ENCODE assay signal across 8 mouse cellular contexts in the genomic region with DNA sequence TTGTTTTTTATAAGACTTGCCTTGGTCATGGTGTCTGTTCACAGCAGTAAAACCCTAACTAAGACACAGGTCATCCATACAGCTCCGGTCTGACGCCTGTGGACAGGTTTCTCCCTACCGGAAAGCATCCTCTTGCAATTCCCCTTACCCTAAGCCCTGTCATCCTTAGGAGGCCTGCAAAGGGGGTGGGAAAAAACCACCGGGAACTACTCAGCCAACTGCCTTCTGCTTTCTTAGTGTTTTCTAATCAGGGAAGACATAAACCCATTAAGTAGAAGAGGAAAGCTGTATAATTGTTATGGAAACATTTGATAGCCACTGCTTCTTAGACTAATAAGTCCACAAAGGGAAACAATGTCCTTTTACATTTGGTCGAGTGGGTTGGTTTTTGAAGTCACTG. TPM values are rescaled to one million over a fixed set of nuclear protein-coding genes. Genes with fewer than 3 reads are reported as not detected.
DNase-seq lines count a peak whose midpoint lies in the region; ATAC-seq and TF ChIP-seq lines count a peak whose summit lies in the region.

No protein-coding gene starts in this region.

- peak overlapping the region; percentile 95 for H3K4me3 ChIP-seq in gastrocnemius, adult 2 months
- peak overlapping the region; percentile 57; the same call in 1 of the 2 replicates for H3K4me3 ChIP-seq in ES-Bruce4 (ENCODE audit: low read depth, low read length)
- H3K4me3 ChIP-seq in forebrain, postnatal 0 days (ENCODE audit: low read depth, low read length) = peak overlapping the region; percentile 55
- peak overlapping the region; percentile 88 for H3K4me3 ChIP-seq in liver, embryonic 15.5 days (replicated peaks)

- H3K9me3 ChIP-seq in ES-Bruce4 (replicated peaks; ENCODE audit: control insufficient read depth, insufficient read depth, low read length, poor library complexity, severe bottlenecking) = no peaks in the 10 kb centered on the region
- H3K9me3 ChIP-seq in forebrain, postnatal 0 days (ENCODE audit: low read length) = no peaks in the 10 kb centered on the region
- H3K9me3 ChIP-seq in liver, embryonic 15.5 days (replicated peaks) = no peaks in the 10 kb centered on the region

- H3K27me3 ChIP-seq in ES-Bruce4 (ENCODE audit: control insufficient read depth, insufficient read depth, low read length, poor library complexity, severe bottlenecking) = no peaks in the 10 kb centered on the region
- no peaks in the 10 kb centered on the region for H3K27me3 ChIP-seq in forebrain, postnatal 0 days (ENCODE audit: insufficient read depth, low read length)
- H3K27me3 ChIP-seq in liver, embryonic 15.5 days = no peaks in the 10 kb centered on the region

- TF ChIP-seq POLR2A in ES-Bruce4 (IDR thresholded peaks at IDR 0.05; ENCODE audit: insufficient read depth, low read length) = no peak

- no peak for ATAC-seq in forebrain, postnatal 0 days
- ATAC-seq in liver, embryonic 15.5 days (ENCODE audit: insufficient read depth) = no peak

- peak overlapping the region; percentile 96 for H3K27ac ChIP-seq in gastrocnemius, adult 2 months
- H3K27ac ChIP-seq in ES-Bruce4 (ENCODE audit: insufficient read depth, low read length) = peak overlapping the region; percentile 35; the same call in 1 of the 2 replicates
- no peak overlapping the region for H3K27ac ChIP-seq in forebrain, postnatal 0 days (ENCODE audit: low read depth, low read length)
- no peak overlapping the region for H3K27ac ChIP-seq in liver, embryonic 15.5 days (replicated peaks)

- intact Hi-C loops in gastrocnemius, adult 2 months (cut with DNase I) = loop anchor here (1.0 kb wide), 1 partner anchor 15 kb away; no protein-coding TSS in a partner anchor

- TF ChIP-seq CTCF in gastrocnemius, adult 2 months (IDR thresholded peaks at IDR 0.05) = no peak
- TF ChIP-seq CTCF in ES-Bruce4 (IDR thresholded peaks at IDR 0.05; ENCODE audit: low read depth, low read length) = no peak
- no peak for TF ChIP-seq CTCF in forebrain, postnatal 0 days (IDR thresholded peaks at IDR 0.05; ENCODE audit: low read depth)

- TF ChIP-seq EP300 in ES-Bruce4 (IDR thresholded peaks at IDR 0.05; ENCODE audit: insufficient read depth, low read depth, low read length) = no peak

- no peaks in the 10 kb centered on the region for H3K4me1 ChIP-seq in ES-Bruce4 (ENCODE audit: control insufficient read depth, insufficient read depth, low read length)
- H3K4me1 ChIP-seq in forebrain, postnatal 0 days (ENCODE audit: insufficient read depth) = peaks cover 5% of the 10 kb centered on the region; the same call in 1 of the 2 replicates
- peaks cover 30% of the 10 kb centered on the region for H3K4me1 ChIP-seq in liver, embryonic 15.5 days (replicated peaks)

- peak overlapping the region; percentile 34 for H3K9ac ChIP-seq in ES-Bruce4 (ENCODE audit: low read depth, poor library complexity, severe bottlenecking)
- no peak overlapping the region for H3K9ac ChIP-seq in forebrain, postnatal 0 days
- H3K9ac ChIP-seq in liver, embryonic 15.5 days = 0 out of 2 replicates have a peak overlapping the region, but pooled peaks have one; percentile 6

- 48% methylated on average over 5 of the region's 5 CpGs for WGBS in forebrain, postnatal 0 days
- 55% methylated on average over 5 of the region's 5 CpGs for WGBS in liver, embryonic 15.5 days (ENCODE audit: insufficient replicate concordance)

- peak overlapping the region; percentile 91 for H3K4me2 ChIP-seq in forebrain, postnatal 0 days (ENCODE audit: low read depth)
- peak overlapping the region; percentile 93 for H3K4me2 ChIP-seq in liver, embryonic 15.5 days

- no peak for DNase-seq in gastrocnemius, adult 2 months
- DNase-seq in gastrocnemius, postnatal 4 days (ENCODE audit: low spot score in 2 of 2) = no peak
- DNase-seq in forebrain, postnatal 0 days = no peak
- no peak for DNase-seq in c-Kit-positive CD71-positive TER-119-positive erythroid progenitor cells, embryonic 14.5 days (ENCODE audit: low spot score)
- DNase-seq in right cerebral cortex, postnatal 36 days (ENCODE audit: low spot score in 2 of 2) = no peak
- DNase-seq in lung, postnatal 25 days (ENCODE audit: low spot score) = no peak

- peaks cover 9% of the 10 kb centered on the region for H3K36me3 ChIP-seq in ES-Bruce4 (ENCODE audit: control insufficient read depth, insufficient read depth, low read length, poor library complexity, severe bottlenecking)
- peaks cover 5% of the 10 kb centered on the region for H3K36me3 ChIP-seq in forebrain, postnatal 0 days (ENCODE audit: insufficient read depth)
- peaks cover 15% of the 10 kb centered on the region for H3K36me3 ChIP-seq in liver, embryonic 15.5 days (replicated peaks)

RNA-seq across cellular contexts. Expression of a gene that starts 0.3 kb away (rescaled TPM):
- total RNA-seq in gastrocnemius, adult 2 months (2021) = 100 to 1,000 TPM; 383 to 534 TPM
- total RNA-seq in gastrocnemius, postnatal 4 days (2021) = 100 to 1,000 TPM; 184 to 217 TPM
- 97.3 and 98.5 TPM in 2 replicates for polyA plus RNA-seq in ES-Bruce4 (2011; ENCODE audit: insufficient read depth, insufficient read length, low read depth, missing spikeins)
- total RNA-seq in forebrain, postnatal 0 days (2014; rRNA removed) = 86.7 and 110 TPM in 2 replicates
- 128 and 140 TPM in 2 replicates for polyA plus RNA-seq in forebrain, postnatal 0 days (2015; fragmentation: Nextera tagmentation; extraction: Ambion mirVana)
- polyA plus RNA-seq in liver, embryonic 15.5 days (2015; fragmentation: Nextera tagmentation; extraction: Ambion mirVana) = 113 and 120 TPM in 2 replicates

RNA-seq across cellular contexts. Expression of a gene that starts 13.0 kb away (rescaled TPM):
- 10 to 100 TPM; 29.1 to 30.0 TPM for total RNA-seq in gastrocnemius, adult 2 months (2021)
- 10 to 100 TPM; 51.2 to 58.4 TPM for total RNA-seq in gastrocnemius, postnatal 4 days (2021)
- polyA plus RNA-seq in ES-Bruce4 (2011; ENCODE audit: insufficient read depth, insufficient read length, low read depth, missing spikeins) = 122 and 132 TPM in 2 replicates
- 111 and 116 TPM in 2 replicates for total RNA-seq in forebrain, postnatal 0 days (2014; rRNA removed)
- polyA plus RNA-seq in forebrain, postnatal 0 days (2015; fragmentation: Nextera tagmentation; extraction: Ambion mirVana) = 148 and 157 TPM in 2 replicates
- polyA plus RNA-seq in liver, embryonic 15.5 days (2015; fragmentation: Nextera tagmentation; extraction: Ambion mirVana) = 37.1 and 41.9 TPM in 2 replicates

RNA-seq across cellular contexts. Expression of a gene that starts 45.1 kb away (rescaled TPM):
- not detected for total RNA-seq in gastrocnemius, adult 2 months (2021)
- not detected for total RNA-seq in gastrocnemius, postnatal 4 days (2021)
- not detected in 2 replicates for polyA plus RNA-seq in ES-Bruce4 (2011; ENCODE audit: insufficient read depth, insufficient read length, low read depth, missing spikeins)
- 1.6 TPM in 1 of 2 replicates, not detected in the other for total RNA-seq in forebrain, postnatal 0 days (2014; rRNA removed)
- polyA plus RNA-seq in forebrain, postnatal 0 days (2015; fragmentation: Nextera tagmentation; extraction: Ambion mirVana) = not detected in 2 replicates
- not detected in 2 replicates for polyA plus RNA-seq in liver, embryonic 15.5 days (2015; fragmentation: Nextera tagmentation; extraction: Ambion mirVana)

RNA-seq across cellular contexts. Expression of a gene that starts 46.4 kb away (rescaled TPM):
- total RNA-seq in gastrocnemius, adult 2 months (2021) = 1 to 10 TPM; 2.6 to 4.9 TPM
- total RNA-seq in gastrocnemius, postnatal 4 days (2021) = 10 to 100 TPM; 23.3 to 26.6 TPM
- 104 and 106 TPM in 2 replicates for polyA plus RNA-seq in ES-Bruce4 (2011; ENCODE audit: insufficient read depth, insufficient read length, low read depth, missing spikeins)
- 228 and 260 TPM in 2 replicates for total RNA-seq in forebrain, postnatal 0 days (2014; rRNA removed)
- 268 and 278 TPM in 2 replicates for polyA plus RNA-seq in forebrain, postnatal 0 days (2015; fragmentation: Nextera tagmentation; extraction: Ambion mirVana)
- polyA plus RNA-seq in liver, embryonic 15.5 days (2015; fragmentation: Nextera tagmentation; extraction: Ambion mirVana) = 93.7 and 101 TPM in 2 replicates

RNA-seq across cellular contexts. Expression of a gene that starts 53.9 kb away (rescaled TPM):
- under 1 TPM; 0.28 to 0.36 TPM for total RNA-seq in gastrocnemius, adult 2 months (2021)
- under 1 TPM; 0.37 to 0.39 TPM for total RNA-seq in gastrocnemius, postnatal 4 days (2021)
- polyA plus RNA-seq in ES-Bruce4 (2011; ENCODE audit: insufficient read depth, insufficient read length, low read depth, missing spikeins) = not detected in 2 replicates
- total RNA-seq in forebrain, postnatal 0 days (2014; rRNA removed) = 0.33 and 1.2 TPM in 2 replicates
- 0.20 and 0.29 TPM in 2 replicates for polyA plus RNA-seq in forebrain, postnatal 0 days (2015; fragmentation: Nextera tagmentation; extraction: Ambion mirVana)
- polyA plus RNA-seq in liver, embryonic 15.5 days (2015; fragmentation: Nextera tagmentation; extraction: Ambion mirVana) = not detected in 2 replicates

Comparison
In these comparisons a context has a peak if more than half of its experiments do, and no peak if none do; other contexts are left out.
1. H3K27ac ChIP-seq: peak in gastrocnemius, adult 2 months (single experiment) and ES-Bruce4 (single experiment); none in forebrain, postnatal 0 days (single experiment) and liver, embryonic 15.5 days (single experiment).
2. Peak in every context shown above with its lines, with median percentiles within 50 percentile points of each other: H3K4me3 ChIP-seq.